Mouse (Mus musculus): Measurements from ENCODE around the gene Oscar.

Gene Oscar

GRCm38 (mm10) chr7:3567336-3567735 lies 48.6 kb downstream of the Oscar start:
- DNase-seq (ENCODE audit: low read depth, low spot score): no peak
